8 mouse cellular contexts compared by ENCODE assay signal in genomic region chr17:56291171-56291511, GRCm38 (mm10). TPM values are rescaled to one million over a fixed set of nuclear protein-coding genes. Genes with fewer than 3 reads are reported as not detected.
DNase-seq lines count a peak whose midpoint lies in the region; ATAC-seq lines count a peak whose summit lies in the region.

No protein-coding gene starts in this region.

- DNase-seq in T-cell, adult 2 months (ENCODE audit: low spot score), result peak; percentile 95
- DNase-seq in cerebellum, postnatal 10 days, result peak; percentile 87 to 88
- peak; percentile 61 to 72 for DNase-seq in frontal cortex, postnatal 14 days (ENCODE audit: low spot score in 2 of 2)
- peak; percentile 68 for DNase-seq in hindbrain, embryonic 14.5 days (ENCODE audit: low spot score)
- peak; percentile 49 to 73 for DNase-seq in layer of hippocampus, postnatal 25 days (ENCODE audit: extremely low spot score in 1 of 2, low spot score in 1 of 2)
- DNase-seq in lung, postnatal 4 days, result peak; percentile 95 to 97
- DNase-seq in retina, postnatal 1 day, result peak; percentile 95
- DNase-seq in urinary bladder, adult 18-20 months (ENCODE audit: low spot score in 2 of 2), result peak; percentile 76 to 92

- H3K9ac ChIP-seq in hindbrain, embryonic 14.5 days, result 0 out of 2 replicates have a peak overlapping the region, but pooled peaks have one; percentile 16

- H3K4me2 ChIP-seq in hindbrain, embryonic 14.5 days (replicated peaks), result peak overlapping the region; percentile 44

- H3K27me3 ChIP-seq in hindbrain, embryonic 14.5 days (ENCODE audit: control insufficient read depth, insufficient read depth, low read length), result no peaks in the 10 kb centered on the region

- H3K4me3 ChIP-seq in hindbrain, embryonic 14.5 days (replicated peaks; ENCODE audit: low read length), result peak overlapping the region; percentile 3; the same call in 1 of the 2 replicates

- H3K9me3 ChIP-seq in hindbrain, embryonic 14.5 days (ENCODE audit: control insufficient read depth, low read length), result no peaks in the 10 kb centered on the region

- H3K27ac ChIP-seq in hindbrain, embryonic 14.5 days, result peak overlapping the region; percentile 49; the same call in 1 of the 2 replicates

- no peaks in the 10 kb centered on the region for H3K36me3 ChIP-seq in hindbrain, embryonic 14.5 days (replicated peaks; ENCODE audit: control insufficient read depth, insufficient read depth)

- WGBS in hindbrain, embryonic 14.5 days, result 3% methylated on average over 16 of the region's 16 CpGs

- 0 out of 2 replicates have a peak, but pooled peaks cover 10% of the 10 kb centered on the region for H3K4me1 ChIP-seq in hindbrain, embryonic 14.5 days (replicated peaks; ENCODE audit: control insufficient read depth, insufficient read depth, low read length)

- ATAC-seq in hindbrain, embryonic 14.5 days (ENCODE audit: low FRiP score), result peak; percentile 80

RNA-seq across cellular contexts. Expression of gene Plin3, which starts 1.5 kb away (rescaled TPM):
- polyA plus RNA-seq in hindbrain, embryonic 14.5 days (2014; fragmentation: Nextera tagmentation; extraction: Ambion mirVana), result 13.9 and 16.4 TPM in 2 replicates
- 10 to 100 TPM; 14.6 to 16.7 TPM for total RNA-seq in layer of hippocampus, postnatal 25 days (2021)

RNA-seq across cellular contexts. Expression of gene Arrdc5, which starts 8.9 kb away (rescaled TPM):
- not detected in 2 replicates for polyA plus RNA-seq in hindbrain, embryonic 14.5 days (2014; fragmentation: Nextera tagmentation; extraction: Ambion mirVana)
- not detected for total RNA-seq in layer of hippocampus, postnatal 25 days (2021)

RNA-seq across cellular contexts. Expression of gene Uhrf1, which starts 12.0 kb away (rescaled TPM):
- polyA plus RNA-seq in hindbrain, embryonic 14.5 days (2014; fragmentation: Nextera tagmentation; extraction: Ambion mirVana), result 14.1 and 15.9 TPM in 2 replicates
- total RNA-seq in layer of hippocampus, postnatal 25 days (2021), result 1 to 10 TPM; 1.7 to 2.0 TPM

RNA-seq across cellular contexts. Expression of gene Ticam1, which starts 14.6 kb away (rescaled TPM):
- polyA plus RNA-seq in hindbrain, embryonic 14.5 days (2014; fragmentation: Nextera tagmentation; extraction: Ambion mirVana), result 1.4 and 1.5 TPM in 2 replicates
- 1 to 10 TPM; 5.5 to 6.0 TPM for total RNA-seq in layer of hippocampus, postnatal 25 days (2021)

RNA-seq across cellular contexts. Expression of gene Fem1a, which starts 34.5 kb away (rescaled TPM):
- 21.0 and 21.8 TPM in 2 replicates for polyA plus RNA-seq in hindbrain, embryonic 14.5 days (2014; fragmentation: Nextera tagmentation; extraction: Ambion mirVana)
- 10 to 100 TPM; 36.1 to 37.0 TPM for total RNA-seq in layer of hippocampus, postnatal 25 days (2021)

Comparison
In these comparisons a context has a peak if more than half of its experiments do, and no peak if none do; other contexts are left out.
1. Peak in every context shown above with its lines: DNase-seq, ATAC-seq, H3K4me3 ChIP-seq and H3K27ac ChIP-seq.